Comparison of ENCODE assay signal across 8 mouse cellular contexts in genomic region chr3:144570816-144571487, GRCm38 (mm10). TPM values are rescaled to one million over a fixed set of nuclear protein-coding genes. Genes with fewer than 3 reads are reported as not detected.
DNase-seq lines count a peak whose midpoint lies in the region; ATAC-seq and TF ChIP-seq lines count a peak whose summit lies in the region.

No protein-coding gene starts in this region.

- ATAC-seq in neural tube, embryonic 11.5 days (ENCODE audit: insufficient read depth, low FRiP score, low TSS enrichment), result no peak
- ATAC-seq in limb, embryonic 13.5 days (ENCODE audit: low FRiP score, low read depth), result no peak
- ATAC-seq in stomach, embryonic 16.5 days (ENCODE audit: insufficient read depth, low FRiP score), result no peak
- ATAC-seq in megakaryocyte-erythroid progenitor cell, adult 5-6 weeks (replicated peaks; ENCODE audit: low FRiP score, low TSS enrichment, poor library complexity, severe bottlenecking), result no peak
- ATAC-seq in cerebellum, adult (ENCODE audit: insufficient number of reproducible peaks, low FRiP score, low TSS enrichment), result no peak

- H3K9me3 ChIP-seq in neural tube, embryonic 11.5 days (ENCODE audit: control insufficient read depth, low read length), result no peaks in the 10 kb centered on the region
- no peaks in the 10 kb centered on the region for H3K9me3 ChIP-seq in limb, embryonic 13.5 days
- no peaks in the 10 kb centered on the region for H3K9me3 ChIP-seq in stomach, embryonic 16.5 days (replicated peaks; ENCODE audit: control insufficient read depth, low read length)

- peak overlapping the region; percentile 50 for H3K4me2 ChIP-seq in neural tube, embryonic 11.5 days (ENCODE audit: low read depth)
- peak overlapping the region; percentile 64 for H3K4me2 ChIP-seq in limb, embryonic 13.5 days (replicated peaks)
- peak overlapping the region; percentile 59 for H3K4me2 ChIP-seq in stomach, embryonic 16.5 days (ENCODE audit: low read depth, low read length)

- under 1% methylated on average over 25 of the region's 25 CpGs for WGBS in cerebellum, adult 2 months
- under 1% methylated on average over 25 of the region's 25 CpGs for WGBS in neural tube, embryonic 11.5 days
- under 1% methylated on average over 25 of the region's 25 CpGs for WGBS in limb, embryonic 13.5 days
- WGBS in stomach, embryonic 16.5 days, result under 1% methylated on average over 25 of the region's 25 CpGs

- peaks cover 5% of the 10 kb centered on the region; the same call in 1 of the 2 replicates for H3K4me1 ChIP-seq in cerebellum, adult 2 months (ENCODE audit: control insufficient read depth, insufficient read depth, low read length)
- H3K4me1 ChIP-seq in neural tube, embryonic 11.5 days (ENCODE audit: control insufficient read depth, insufficient read depth, low read length), result peaks cover 13% of the 10 kb centered on the region; the same call in 1 of the 2 replicates
- peaks cover 39% of the 10 kb centered on the region for H3K4me1 ChIP-seq in limb, embryonic 13.5 days
- H3K4me1 ChIP-seq in stomach, embryonic 16.5 days (ENCODE audit: control insufficient read depth, insufficient read depth, low read length), result peaks cover 13% of the 10 kb centered on the region

- DNase-seq in cerebellum, adult 2 months, result no peak
- DNase-seq in cerebellum, postnatal 25 days, result no peak
- DNase-seq in neural tube, embryonic 11.5 days (ENCODE audit: low spot score), result no peak
- DNase-seq in neural tube, embryonic 10.5 days (ENCODE audit: extremely low spot score, low spot score), result no peak

- TF ChIP-seq CTCF in cerebellum, adult 2 months (IDR thresholded peaks at IDR 0.05; ENCODE audit: borderline replicate concordance, insufficient read depth, low read depth, low read length), result no peak

- H3K9ac ChIP-seq in neural tube, embryonic 11.5 days (ENCODE audit: low read length), result peak overlapping the region; percentile 91
- peak overlapping the region; percentile 91 for H3K9ac ChIP-seq in limb, embryonic 13.5 days
- peak overlapping the region; percentile 96 for H3K9ac ChIP-seq in stomach, embryonic 16.5 days (ENCODE audit: low read length)

- no peaks in the 10 kb centered on the region for H3K36me3 ChIP-seq in neural tube, embryonic 11.5 days (ENCODE audit: control insufficient read depth, insufficient read depth, low read length)
- H3K36me3 ChIP-seq in limb, embryonic 13.5 days, result peaks cover 28% of the 10 kb centered on the region
- H3K36me3 ChIP-seq in stomach, embryonic 16.5 days (ENCODE audit: control insufficient read depth, insufficient read depth, low read length), result no peaks in the 10 kb centered on the region

- H3K4me3 ChIP-seq in cerebellum, adult 2 months (replicated peaks; ENCODE audit: insufficient read depth, low read depth, low read length), result peak overlapping the region; percentile 82
- H3K4me3 ChIP-seq in neural tube, embryonic 11.5 days (ENCODE audit: low read depth, low read length), result peak overlapping the region; percentile 82
- peak overlapping the region; percentile 73 for H3K4me3 ChIP-seq in limb, embryonic 13.5 days
- H3K4me3 ChIP-seq in stomach, embryonic 16.5 days (replicated peaks; ENCODE audit: low read length), result peak overlapping the region; percentile 92

- TF ChIP-seq POLR2A in cerebellum, adult 2 months (IDR thresholded peaks at IDR 0.05; ENCODE audit: borderline replicate concordance, insufficient read depth, low read length), result no peak

- peak overlapping the region; percentile 96 for H3K27ac ChIP-seq in cerebellum, adult 2 months (ENCODE audit: insufficient read depth, low read length)
- peak overlapping the region; percentile 95 for H3K27ac ChIP-seq in neural tube, embryonic 11.5 days (ENCODE audit: low read depth, low read length)
- H3K27ac ChIP-seq in limb, embryonic 13.5 days, result peak overlapping the region; percentile 87
- H3K27ac ChIP-seq in stomach, embryonic 16.5 days (ENCODE audit: low read length), result peak overlapping the region; percentile 95

- H3K27me3 ChIP-seq in cerebellum, adult 2 months (ENCODE audit: control insufficient read depth, insufficient read depth, low read length), result no peaks in the 10 kb centered on the region
- H3K27me3 ChIP-seq in neural tube, embryonic 11.5 days (ENCODE audit: control insufficient read depth, insufficient read depth, low read length), result no peaks in the 10 kb centered on the region
- H3K27me3 ChIP-seq in limb, embryonic 13.5 days, result no peaks in the 10 kb centered on the region
- no peaks in the 10 kb centered on the region for H3K27me3 ChIP-seq in stomach, embryonic 16.5 days (ENCODE audit: control insufficient read depth, insufficient read depth, low read length)

RNA-seq across cellular contexts. Expression of gene Selenof, which starts 0.8 kb away (rescaled TPM):
- polyA plus RNA-seq in cerebellum, adult 2 months (2012; rRNA removed), result 285 and 301 TPM in 2 replicates
- polyA plus RNA-seq in neural tube, embryonic 11.5 days (2014; fragmentation: Nextera tagmentation; extraction: Ambion mirVana), result 397 and 409 TPM in 2 replicates
- 655 and 661 TPM in 2 replicates for polyA plus RNA-seq in limb, embryonic 13.5 days (2015; fragmentation: Nextera tagmentation; extraction: Ambion mirVana)
- 610 and 622 TPM in 2 replicates for polyA plus RNA-seq in stomach, embryonic 16.5 days (2015; fragmentation: Nextera tagmentation; extraction: Ambion mirVana)
- 228 and 242 TPM in 2 replicates for total RNA-seq in megakaryocyte-erythroid progenitor cell, adult 5-6 weeks (2014; fragmentation: Nextera tagmentation)
- 570 and 661 TPM in 2 replicates for total RNA-seq in megakaryocyte-erythroid progenitor cell, adult 5-6 weeks (2017)

RNA-seq across cellular contexts. Expression of gene Hs2st1, which starts 1.0 kb away (rescaled TPM):
- 15.2 and 15.4 TPM in 2 replicates for polyA plus RNA-seq in cerebellum, adult 2 months (2012; rRNA removed)
- 17.0 and 18.1 TPM in 2 replicates for polyA plus RNA-seq in neural tube, embryonic 11.5 days (2014; fragmentation: Nextera tagmentation; extraction: Ambion mirVana)
- 13.8 and 16.0 TPM in 2 replicates for polyA plus RNA-seq in limb, embryonic 13.5 days (2015; fragmentation: Nextera tagmentation; extraction: Ambion mirVana)
- polyA plus RNA-seq in stomach, embryonic 16.5 days (2015; fragmentation: Nextera tagmentation; extraction: Ambion mirVana), result 8.2 and 10.5 TPM in 2 replicates
- total RNA-seq in megakaryocyte-erythroid progenitor cell, adult 5-6 weeks (2014; fragmentation: Nextera tagmentation), result 11.6 and 14.2 TPM in 2 replicates
- total RNA-seq in megakaryocyte-erythroid progenitor cell, adult 5-6 weeks (2017), result 9.9 and 11.4 TPM in 2 replicates
